Mouse (Mus musculus) retina, postnatal 7 days (tissue): ENCODE data around the gene C1qtnf6.

Source experiments
- DNase-seq: peaks from one replicate; pipeline ENCODE4 v3.0.0-alpha.2; 2012; ENCODE audit warnings: low read depth, low spot score

The C1qtnf6 gene

DNA sequence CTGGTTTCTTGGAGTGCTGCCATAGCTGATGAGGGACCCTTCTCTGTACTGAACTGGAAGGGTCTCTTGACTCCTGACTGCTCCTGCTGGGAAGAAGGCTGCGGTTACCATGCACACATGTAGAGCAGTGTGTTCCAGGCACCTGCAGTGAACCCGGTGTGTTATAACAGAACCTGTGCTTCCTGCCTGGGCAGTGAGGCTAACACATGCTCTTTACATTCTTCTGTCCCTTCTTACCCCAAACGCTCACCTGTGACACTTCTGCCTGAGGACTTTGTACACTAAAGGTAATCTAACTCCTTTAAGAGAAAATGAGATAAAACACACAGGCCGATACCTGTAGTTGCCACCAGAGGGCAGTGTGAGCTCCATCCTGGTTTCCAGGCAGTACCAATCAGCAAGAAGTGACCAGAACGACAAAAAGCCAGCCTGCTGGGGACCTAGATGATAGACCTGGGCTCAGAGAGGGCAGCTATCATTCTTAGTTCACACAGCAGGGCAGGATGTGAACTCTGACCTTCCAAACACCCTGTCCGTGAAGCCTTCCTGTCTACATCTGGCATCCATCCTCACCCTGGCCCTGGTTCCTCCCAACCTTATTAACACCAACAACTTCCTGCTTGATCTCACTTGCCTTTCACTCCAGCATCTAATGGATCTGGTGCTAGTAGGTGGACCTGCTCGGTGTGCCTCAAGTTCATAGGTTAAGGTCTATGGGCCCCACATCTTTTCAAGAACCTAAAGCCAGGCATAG, 16.6 kb downstream of the C1qtnf6 start:
- peak; percentile 51 for DNase-seq

- no peak for DNase-seq
Measured at GRCm38 (mm10) chr15:78513019-78513418, 18.2 kb downstream of the C1qtnf6 start.

GRCm38 (mm10) chr15:78511951-78512350, 19.3 kb downstream of the C1qtnf6 start:
- DNase-seq, result no peak

- no peak for DNase-seq
Measured at GRCm38 (mm10) chr15:78510736-78511135, 20.5 kb downstream of the C1qtnf6 start.

- no peak for DNase-seq
Measured at GRCm38 (mm10) chr15:78510121-78510576, 21.1 kb downstream of the C1qtnf6 start.

GRCm38 (mm10) chr15:78509297-78509899, 21.8 kb downstream of the C1qtnf6 start:
- DNase-seq, result no peak

DNA sequence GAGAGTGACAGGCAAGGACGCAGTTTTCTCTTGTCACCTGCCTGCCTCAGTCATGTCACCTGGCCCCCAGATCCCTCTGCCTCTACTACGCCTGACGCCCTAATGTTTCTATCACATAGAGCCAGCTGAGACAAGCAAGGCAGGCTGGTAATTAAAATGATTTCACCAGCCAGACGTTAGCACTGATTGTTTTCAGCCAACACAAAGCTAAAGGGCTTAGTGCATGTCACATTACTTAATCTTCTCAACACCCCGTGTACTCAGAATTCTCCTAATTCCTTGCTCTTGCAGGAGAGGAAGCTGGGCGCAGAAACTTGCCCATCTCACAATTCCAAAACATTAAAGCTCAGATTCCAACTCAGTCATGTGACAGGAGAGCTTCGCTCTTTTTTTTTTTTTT, 22.8 kb downstream of the C1qtnf6 start:
- DNase-seq, result no peak

GRCm38 (mm10) chr15:78505541-78505940, 25.7 kb downstream of the C1qtnf6 start:
- DNase-seq, result no peak

DNA sequence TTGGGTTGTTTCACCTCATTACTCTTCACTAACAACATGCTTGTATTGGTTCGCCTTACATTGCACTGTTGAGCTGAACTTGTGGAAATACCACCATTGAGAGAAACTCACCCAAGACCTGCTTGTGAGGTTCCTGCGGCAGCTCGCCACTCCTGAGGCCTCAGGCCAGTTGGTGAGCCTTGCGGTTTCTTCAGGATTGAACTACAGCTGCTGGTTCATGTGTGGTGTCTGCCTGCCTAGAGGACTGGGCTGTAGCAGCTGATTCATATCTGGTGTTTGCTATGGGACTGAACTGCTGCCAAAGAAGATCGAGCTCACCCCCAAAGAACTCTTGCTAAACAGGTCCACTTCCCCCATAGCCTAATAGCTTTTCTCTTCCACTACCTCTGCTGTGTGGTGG, 26.4 kb downstream of the C1qtnf6 start:
- no peak for DNase-seq

- no peak for DNase-seq
Measured at GRCm38 (mm10) chr15:78504013-78504412, 27.2 kb downstream of the C1qtnf6 start.

DNA sequence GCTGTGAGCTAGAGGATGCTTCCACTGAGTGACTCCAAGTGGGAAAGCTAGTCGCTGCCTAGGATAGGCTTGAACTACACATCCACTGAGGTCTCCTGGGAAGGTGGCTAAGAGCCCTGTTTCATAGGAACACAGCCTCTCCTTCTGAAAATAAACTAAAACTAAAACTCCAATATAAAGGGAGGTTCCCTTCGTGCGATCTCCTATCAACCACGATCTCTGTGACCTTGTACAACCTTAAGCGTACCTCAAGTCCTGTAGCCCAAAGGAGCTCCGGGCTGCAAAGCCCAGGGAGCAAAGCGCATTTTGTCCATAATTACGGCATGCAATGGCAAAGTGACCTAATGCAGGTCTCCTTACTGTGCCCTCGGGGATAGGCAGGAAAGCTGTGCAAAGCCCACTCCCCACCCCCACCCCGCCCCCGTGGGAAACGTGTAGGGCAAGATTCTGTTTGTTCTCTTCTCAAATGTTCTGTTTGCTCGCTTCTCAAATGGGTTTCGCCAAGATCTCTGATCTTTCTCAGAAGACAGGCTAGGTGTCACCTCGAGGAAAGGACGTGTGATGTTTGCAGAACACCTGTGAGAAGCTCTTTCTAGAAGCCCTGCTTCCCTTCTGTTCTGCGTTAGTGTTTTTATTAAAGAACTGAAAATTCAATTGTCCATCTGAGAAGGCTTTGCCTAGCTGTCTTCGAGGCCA, 28.6 kb downstream of the C1qtnf6 start:
- no peak for DNase-seq

GRCm38 (mm10) chr15:78494968-78495406, 36.2 kb downstream of the C1qtnf6 start, which contains the start of gene Il2rb:
Il2rb (minus strand) TSS chr15:78495271.
- DNase-seq, result no peak

DNA sequence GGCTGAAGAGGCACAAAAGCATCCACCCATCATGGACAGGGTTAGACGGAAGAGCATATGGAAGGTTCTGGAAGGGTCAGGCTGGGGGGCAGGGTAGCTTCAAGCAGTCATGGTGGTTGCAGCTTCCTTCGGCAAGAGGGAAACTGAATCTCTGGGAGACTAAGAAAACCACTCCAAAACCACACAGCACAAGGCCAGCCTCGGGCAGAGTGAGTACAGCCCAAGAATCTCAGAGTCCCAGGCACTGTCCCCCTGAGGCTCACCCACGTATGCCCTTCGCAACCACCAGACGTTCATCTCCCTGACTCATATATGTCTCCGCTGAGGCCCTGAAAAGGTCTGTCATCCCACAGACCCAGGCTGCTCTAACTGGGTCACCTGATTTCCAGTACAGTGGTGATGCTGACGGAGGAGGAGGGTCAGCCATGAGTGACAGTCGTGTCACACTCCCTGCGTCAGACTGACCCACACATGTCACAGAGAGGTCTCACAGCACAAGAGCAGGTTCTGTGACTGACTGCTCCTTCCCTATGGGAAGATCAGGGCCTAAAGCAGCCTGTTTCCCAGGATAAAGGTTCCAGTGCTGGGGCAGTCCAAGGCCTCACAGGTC, 37.7 kb downstream of the C1qtnf6 start:
- no peak for DNase-seq

DNA sequence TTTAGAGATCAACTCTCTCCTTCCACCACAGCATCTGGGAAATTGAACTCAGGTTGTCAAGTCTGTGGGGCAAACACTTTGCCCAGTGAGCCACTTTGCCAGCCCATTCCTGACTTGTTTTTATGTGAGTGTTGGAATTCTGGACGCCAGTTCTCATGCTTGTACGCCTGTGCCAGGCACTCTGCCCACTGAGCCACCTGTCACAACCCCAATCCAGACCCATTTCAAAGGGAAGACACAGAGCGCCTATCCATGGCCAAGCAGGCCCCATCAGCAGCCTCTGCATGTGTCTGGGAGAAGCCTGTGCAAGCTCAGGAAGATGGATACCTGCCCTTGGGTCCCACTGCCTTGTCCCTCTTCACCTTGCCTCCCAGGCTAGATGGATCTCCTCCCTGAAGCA, 39.9 kb downstream of the C1qtnf6 start:
- no peak for DNase-seq

- no peak for DNase-seq
Measured at GRCm38 (mm10) chr15:78489906-78490305, 41.3 kb downstream of the C1qtnf6 start.

DNA sequence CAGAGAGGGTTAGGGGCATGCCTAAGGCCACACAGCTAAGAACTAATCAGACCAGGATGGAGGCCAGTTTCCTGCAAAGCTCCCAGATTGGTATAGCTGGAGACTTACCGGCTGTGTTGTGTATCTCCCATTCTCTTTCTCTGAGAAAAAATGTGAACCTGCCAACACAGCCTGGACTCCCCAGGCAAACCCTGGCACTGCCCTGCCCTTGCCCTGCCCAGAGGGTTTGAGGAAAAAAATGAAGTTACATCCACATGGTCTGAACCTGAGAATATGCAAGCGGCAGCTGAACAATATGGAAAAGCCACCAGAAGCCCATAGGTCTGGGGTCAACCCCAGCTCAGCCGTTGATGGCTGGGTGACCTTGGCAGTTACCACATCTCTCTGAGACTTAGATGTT, 42.0 kb downstream of the C1qtnf6 start:
- no peak for DNase-seq

DNA sequence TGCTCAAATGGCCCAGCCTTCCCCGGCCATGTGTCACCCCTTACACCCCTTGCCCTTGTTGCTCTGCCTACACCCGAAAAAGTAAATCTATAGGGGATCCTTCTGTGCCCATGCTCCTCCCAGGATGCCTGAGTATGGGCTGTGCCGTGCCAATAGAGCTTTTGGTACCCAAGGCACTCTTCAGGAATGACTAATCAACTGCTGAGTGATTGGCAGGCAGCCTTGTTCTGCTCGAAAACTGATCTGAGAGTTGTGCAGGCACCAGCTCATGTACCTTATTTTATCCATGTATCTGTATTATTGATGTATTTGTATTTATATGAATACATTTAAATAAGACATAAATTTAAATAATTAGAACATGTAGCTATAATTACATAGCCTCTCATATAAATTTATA, 44.1 kb downstream of the C1qtnf6 start:
- no peak for DNase-seq

- no peak for DNase-seq
Measured at GRCm38 (mm10) chr15:78486564-78486963, 44.7 kb downstream of the C1qtnf6 start.

- no peak for DNase-seq
Measured at GRCm38 (mm10) chr15:78483311-78483710, 47.9 kb downstream of the C1qtnf6 start.

DNA sequence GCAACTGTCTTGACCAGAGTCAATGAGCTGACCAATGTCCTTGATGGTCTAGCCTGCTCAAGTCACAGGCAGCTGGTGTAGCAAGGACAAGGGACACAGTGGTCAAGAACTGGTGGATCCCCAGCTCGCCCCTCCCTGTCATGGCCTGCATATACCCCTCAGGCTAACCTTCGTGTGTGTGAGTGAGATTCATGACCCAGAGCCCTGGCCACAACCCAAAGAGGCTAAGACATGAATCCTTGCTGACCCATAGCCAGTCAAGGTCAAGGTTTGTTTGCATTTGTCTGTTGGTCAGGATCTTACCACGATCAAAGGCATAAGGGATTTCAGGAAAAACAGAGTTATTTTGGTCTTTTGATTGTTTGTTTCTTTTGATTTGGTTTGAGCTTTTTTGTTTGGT, 48.7 kb downstream of the C1qtnf6 start:
- no peak for DNase-seq

DNA sequence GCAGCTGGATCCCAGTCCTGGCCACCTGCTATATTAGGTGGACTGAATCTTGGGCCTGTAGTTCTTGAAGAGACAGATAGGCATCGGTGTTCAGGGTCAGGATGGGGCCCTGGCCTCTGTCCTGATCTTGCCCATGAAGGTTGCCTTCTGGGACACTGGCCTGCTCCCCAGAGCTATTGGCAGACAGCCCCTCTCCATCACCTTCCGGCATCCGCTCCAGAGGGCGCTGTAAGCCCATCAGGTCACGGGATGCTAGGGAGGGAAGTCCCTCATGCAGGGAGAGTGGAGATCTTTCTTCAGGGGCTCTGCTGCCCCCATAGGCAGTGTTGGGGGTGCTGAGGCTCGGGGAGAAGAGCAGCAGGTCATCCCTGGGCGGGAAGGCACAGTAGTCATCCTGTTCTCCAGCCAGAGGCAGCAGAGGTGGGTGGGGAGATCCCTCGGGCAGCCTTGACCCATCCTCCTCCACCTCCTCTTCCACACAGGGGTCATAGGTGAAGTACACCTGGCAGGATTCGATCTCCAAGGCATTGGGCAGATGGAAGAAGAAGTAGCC, 49.7 kb downstream of the C1qtnf6 start:
- no peak for DNase-seq

DNA sequence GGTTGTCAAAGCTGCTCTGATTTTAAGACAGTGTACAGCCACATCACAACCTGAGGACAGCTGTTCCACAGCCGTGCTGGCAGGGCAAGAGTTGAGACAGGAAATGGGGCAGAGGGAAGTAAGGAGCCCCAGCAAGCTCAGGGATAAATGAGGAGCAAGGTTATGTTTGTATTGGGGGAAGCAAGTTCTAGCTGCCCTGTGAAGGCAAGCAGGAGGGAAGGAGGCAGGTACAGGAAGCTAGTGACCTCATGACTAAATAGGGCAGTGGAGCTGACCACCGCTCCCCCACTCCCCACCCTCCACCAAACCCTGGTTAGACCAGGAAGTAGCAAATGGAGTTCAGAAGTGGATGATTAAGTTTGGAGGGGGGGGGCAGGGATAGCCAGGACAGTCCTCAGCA, 50.2 kb downstream of the C1qtnf6 start:
- DNase-seq, result no peak
